Mouse (Mus musculus): ENCODE measurements around the gene Rfx2. TPM values are rescaled to one million over a fixed set of nuclear protein-coding genes. Genes with fewer than 3 reads are reported as not detected.

The Rfx2 gene
- 3.5 and 4.8 TPM in 2 replicates for polyA plus RNA-seq (2015; fragmentation: Nextera tagmentation; extraction: Ambion mirVana)

GRCm38 (mm10) chr17:56830411-56831110 lies at the start of gene Rfx2:
TSS of gene Rfx2 (minus strand) at chr17:56831013.

GRCm38 (mm10) chr17:56874936-56875651 lies 44.3 kb upstream of the Rfx2 start, which contains the start of gene 1700061G19Rik:
TSS of gene 1700061G19Rik (plus strand) at chr17:56875477.

GRCm38 (mm10) chr17:56874237-56874636 lies 43.4 kb upstream of the Rfx2 start, which contains the start of gene Acsbg2:
TSS of gene Acsbg2 (minus strand) at chr17:56874447.

GRCm38 (mm10) chr17:56769950-56770349 lies 60.9 kb downstream of the Rfx2 start, which contains the start of gene Prr22:
TSS of gene Prr22 (plus strand) at chr17:56770250.

GRCm38 (mm10) chr17:56764474-56765354 lies 66.1 kb downstream of the Rfx2 start, which contains the start of gene Dus3l:
TSS of gene Dus3l (plus strand) at chr17:56764757.

GRCm38 (mm10) chr17:56757416-56758123 lies 73.2 kb downstream of the Rfx2 start, which contains the start of gene Nrtn:
TSS of gene Nrtn (minus strand) at chr17:56757530.

Other genes with a start within 250 kb of the Rfx2 start
- gene Safb2, start 246.4 kb downstream of the Rfx2 start, polyA plus RNA-seq (2015; fragmentation: Nextera tagmentation; extraction: Ambion mirVana), result 42.3 and 55.9 TPM in 2 replicates
- gene Safb, start 246.2 kb downstream of the Rfx2 start, polyA plus RNA-seq (2015; fragmentation: Nextera tagmentation; extraction: Ambion mirVana), result 71.8 and 80.4 TPM in 2 replicates
- 234 and 256 TPM in 2 replicates for gene 2410015M20Rik, start 221.2 kb downstream of the Rfx2 start, polyA plus RNA-seq (2015; fragmentation: Nextera tagmentation; extraction: Ambion mirVana)
- gene Rpl36, start 217.6 kb downstream of the Rfx2 start, polyA plus RNA-seq (2015; fragmentation: Nextera tagmentation; extraction: Ambion mirVana), result 1,131 and 1,363 TPM in 2 replicates
- 42.0 and 44.9 TPM in 2 replicates for gene Lonp1, start 204.1 kb downstream of the Rfx2 start, polyA plus RNA-seq (2015; fragmentation: Nextera tagmentation; extraction: Ambion mirVana)
- 0.87 and 0.97 TPM in 2 replicates for gene Catsperd, start 202.9 kb downstream of the Rfx2 start, polyA plus RNA-seq (2015; fragmentation: Nextera tagmentation; extraction: Ambion mirVana)
- gene Ranbp3, start 157.7 kb downstream of the Rfx2 start, polyA plus RNA-seq (2015; fragmentation: Nextera tagmentation; extraction: Ambion mirVana), result 71.4 and 81.5 TPM in 2 replicates
- 830 and 877 TPM in 2 replicates for gene Ndufa11, start 113.2 kb downstream of the Rfx2 start, polyA plus RNA-seq (2015; fragmentation: Nextera tagmentation; extraction: Ambion mirVana)
- gene Vmac, start 113.0 kb downstream of the Rfx2 start, polyA plus RNA-seq (2015; fragmentation: Nextera tagmentation; extraction: Ambion mirVana), result 13.2 and 19.0 TPM in 2 replicates
- 6.2 and 7.9 TPM in 2 replicates for gene Nrtn, start 73.5 kb downstream of the Rfx2 start, polyA plus RNA-seq (2015; fragmentation: Nextera tagmentation; extraction: Ambion mirVana)
- 85.8 and 101 TPM in 2 replicates for gene Dus3l, start 66.3 kb downstream of the Rfx2 start, polyA plus RNA-seq (2015; fragmentation: Nextera tagmentation; extraction: Ambion mirVana)
- 0.33 and 0.53 TPM in 2 replicates for gene Prr22, start 60.8 kb downstream of the Rfx2 start, polyA plus RNA-seq (2015; fragmentation: Nextera tagmentation; extraction: Ambion mirVana)
- not detected in 2 replicates for gene Acsbg2, start 43.4 kb upstream of the Rfx2 start, polyA plus RNA-seq (2015; fragmentation: Nextera tagmentation; extraction: Ambion mirVana)
- gene 1700061G19Rik, start 44.5 kb upstream of the Rfx2 start, polyA plus RNA-seq (2015; fragmentation: Nextera tagmentation; extraction: Ambion mirVana), result 0.15 and 0.24 TPM in 2 replicates
- gene Mllt1, start 104.4 kb upstream of the Rfx2 start, polyA plus RNA-seq (2015; fragmentation: Nextera tagmentation; extraction: Ambion mirVana), result 51.9 and 56.7 TPM in 2 replicates
- not detected in 2 replicates for gene Acer1, start 151.1 kb upstream of the Rfx2 start, polyA plus RNA-seq (2015; fragmentation: Nextera tagmentation; extraction: Ambion mirVana)
- gene Clpp, start 159.3 kb upstream of the Rfx2 start, polyA plus RNA-seq (2015; fragmentation: Nextera tagmentation; extraction: Ambion mirVana), result 171 and 179 TPM in 2 replicates
- gene Alkbh7, start 166.3 kb upstream of the Rfx2 start, polyA plus RNA-seq (2015; fragmentation: Nextera tagmentation; extraction: Ambion mirVana), result 81.0 and 82.8 TPM in 2 replicates
- 0.62 TPM in 1 of 2 replicates, not detected in the other for gene Pspn, start 169.0 kb upstream of the Rfx2 start, polyA plus RNA-seq (2015; fragmentation: Nextera tagmentation; extraction: Ambion mirVana)
- 47.1 and 52.5 TPM in 2 replicates for gene Gtf2f1, start 180.3 kb upstream of the Rfx2 start, polyA plus RNA-seq (2015; fragmentation: Nextera tagmentation; extraction: Ambion mirVana)
- 0.39 TPM in 2 replicates for gene Gm17949, start 180.5 kb upstream of the Rfx2 start, polyA plus RNA-seq (2015; fragmentation: Nextera tagmentation; extraction: Ambion mirVana)
- 27.2 and 28.1 TPM in 2 replicates for gene Khsrp, start 200.5 kb upstream of the Rfx2 start, polyA plus RNA-seq (2015; fragmentation: Nextera tagmentation; extraction: Ambion mirVana)
- gene Slc25a41, start 210.6 kb upstream of the Rfx2 start, polyA plus RNA-seq (2015; fragmentation: Nextera tagmentation; extraction: Ambion mirVana), result not detected in 2 replicates
- gene Crb3, start 228.1 kb upstream of the Rfx2 start, polyA plus RNA-seq (2015; fragmentation: Nextera tagmentation; extraction: Ambion mirVana), result 2.5 and 3.3 TPM in 2 replicates
- gene Slc25a23, start 228.8 kb upstream of the Rfx2 start, polyA plus RNA-seq (2015; fragmentation: Nextera tagmentation; extraction: Ambion mirVana), result 54.5 and 58.2 TPM in 2 replicates
- 2.1 and 2.5 TPM in 2 replicates for gene Dennd1c, start 247.5 kb upstream of the Rfx2 start, polyA plus RNA-seq (2015; fragmentation: Nextera tagmentation; extraction: Ambion mirVana)